Mouse (Mus musculus) forebrain, postnatal 0 days (tissue): ENCODE results near the gene Flcn. TPM values are rescaled to one million over a fixed set of nuclear protein-coding genes. Genes with fewer than 3 reads are reported as not detected.

Source experiments
- ATAC-seq: fragments of 200-750 bp; cut with Nextera tagmentation; 2 replicates; pipeline ENCODE4 v1.8.0; 2017; ENCODE audit warnings: mild to moderate bottlenecking, moderate library complexity
- DNase-seq: peaks from one replicate; pipeline ENCODE4 v3.0.0-alpha.2; 2015
- H3K27ac ChIP-seq: fragments of 300-500 bp; sonication (generic); 2 replicates; pipeline ENCODE4 v1.5.1; 2014; ENCODE audit warnings: low read depth, mild to moderate bottlenecking, antibody characterized with exemption, low read length, moderate library complexity, mixed read lengths
- H3K27me3 ChIP-seq: fragments of 300-500 bp; sonication (generic); 2 replicates; pipeline ENCODE4 v1.6.1; 2014; ENCODE audit warnings: mild to moderate bottlenecking, low read length, mixed read lengths; ENCODE audit not compliant: insufficient read depth
- H3K36me3 ChIP-seq: fragments of 300-500 bp; sonication (generic); 2 replicates; pipeline ENCODE4 v1.6.1; 2014; ENCODE audit warnings: mild to moderate bottlenecking, moderate library complexity; ENCODE audit not compliant: insufficient read depth
- H3K4me1 ChIP-seq: fragments of 300-500 bp; sonication (generic); 2 replicates; pipeline ENCODE4 v1.6.1; 2014; ENCODE audit warnings: antibody characterized with exemption; ENCODE audit not compliant: insufficient read depth
- H3K4me2 ChIP-seq: fragments of 300-500 bp; sonication (generic); 2 replicates; pipeline ENCODE4 v1.6.1; 2014; ENCODE audit warnings: low read depth, mild to moderate bottlenecking, moderate library complexity
- H3K4me3 ChIP-seq: fragments of 300-500 bp; sonication (generic); 2 replicates; pipeline ENCODE4 v1.5.1; 2014; ENCODE audit warnings: low read depth, low read length, mixed read lengths
- H3K9ac ChIP-seq: fragments of 300-500 bp; sonication (generic); 2 replicates; pipeline ENCODE4 v1.6.1; 2014; ENCODE audit warnings: mild to moderate bottlenecking
- H3K9me3 ChIP-seq: fragments of 300-500 bp; sonication (generic); 2 replicates; pipeline ENCODE4 v1.6.1; 2016; ENCODE audit warnings: low read length
- CTCF ChIP-seq: sonication (generic); IDR thresholded peaks from 2 replicates; pipeline ENCODE4 v1.5.1; 2016; ENCODE audit warnings: antibody characterized with exemption, control low read depth, low read depth
- WGBS: fragments of 180-500 bp; shearing (Covaris S2); extraction: QIAGEN DNeasy Blood & Tissue Kit; methylation state at CpG from one replicate; pipeline ENCODE4 v1.1.7; 2014; 5-methylcytosine and 5-hydroxymethylcytosine counted together
- polyA plus RNA-seq: library from polyadenylated mRNA; unstranded; fragments of >200 nt; fragmentation: Nextera tagmentation; extraction: Ambion mirVana; gene quantifications from 2 replicates; pipeline ENCODE4 v1.2.1, GENCODE M21; 2015
- total RNA-seq: library from RNA; depleted of rRNA; stranded (reverse); fragments of >200 nt; gene quantifications from 2 replicates; pipeline ENCODE4 v1.2.3, GENCODE M21; 2014

Flcn gene
- total and polyA plus RNA-seq, 2 experiments from 2014 or later = 31.4 to 36.9 TPM

DNA sequence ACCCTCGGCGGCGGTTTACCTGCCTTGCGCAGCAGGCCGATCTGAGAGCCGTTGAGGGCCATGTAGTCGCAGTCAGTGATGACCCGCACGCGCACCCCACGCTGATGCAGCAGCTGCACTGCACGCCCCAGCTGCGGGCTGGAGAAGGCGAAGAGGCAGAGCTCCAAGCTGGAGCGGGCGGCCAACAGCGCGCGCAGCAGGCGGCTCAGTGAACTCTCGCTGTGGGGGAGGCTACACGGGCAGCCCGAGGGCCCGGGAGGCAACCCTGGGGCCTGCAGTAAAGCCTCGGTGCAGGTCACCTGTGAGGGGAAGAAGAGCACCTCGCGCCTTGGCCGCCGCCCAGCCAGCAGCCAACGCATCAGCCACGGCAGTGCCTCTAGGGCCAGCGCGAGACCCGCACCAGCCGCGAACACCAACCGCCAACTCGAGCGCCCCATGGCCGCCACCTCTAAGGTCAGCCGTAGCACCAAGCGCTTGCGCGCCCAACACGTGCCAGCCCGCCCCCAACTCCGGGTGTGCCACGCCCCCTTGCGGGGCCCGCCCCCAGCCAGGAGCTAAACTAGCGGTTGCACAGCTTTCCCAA lies 22.5 kb downstream of the Flcn start, which contains the start of gene Pld6:
Pld6 (minus strand) TSS at position 447 of the 583 bp plus-strand sequence.
- no peaks in the 10 kb centered on the region for H3K9me3 ChIP-seq
- H3K9ac ChIP-seq = peak within 1 kb of the TSS; percentile 46
- peak; percentile 50 for DNase-seq
- peak; percentile 87 for ATAC-seq
- H3K4me1 ChIP-seq = no peaks in the 10 kb centered on the region
- peak; percentile 8; the same call in 1 of the 2 replicates for TF ChIP-seq CTCF
- peak within 1 kb of the TSS; percentile 92 for H3K4me2 ChIP-seq
- peak within 1 kb of the TSS; percentile 21; the same call in 1 of the 2 replicates for H3K27ac ChIP-seq
- 2% methylated on average over 51 of the region's 51 CpGs for WGBS
- H3K27me3 ChIP-seq = no peaks in the 10 kb centered on the region
- peaks cover 10% of the 10 kb centered on the region for H3K36me3 ChIP-seq
- peak within 1 kb of the TSS; percentile 40 for H3K4me3 ChIP-seq

DNA sequence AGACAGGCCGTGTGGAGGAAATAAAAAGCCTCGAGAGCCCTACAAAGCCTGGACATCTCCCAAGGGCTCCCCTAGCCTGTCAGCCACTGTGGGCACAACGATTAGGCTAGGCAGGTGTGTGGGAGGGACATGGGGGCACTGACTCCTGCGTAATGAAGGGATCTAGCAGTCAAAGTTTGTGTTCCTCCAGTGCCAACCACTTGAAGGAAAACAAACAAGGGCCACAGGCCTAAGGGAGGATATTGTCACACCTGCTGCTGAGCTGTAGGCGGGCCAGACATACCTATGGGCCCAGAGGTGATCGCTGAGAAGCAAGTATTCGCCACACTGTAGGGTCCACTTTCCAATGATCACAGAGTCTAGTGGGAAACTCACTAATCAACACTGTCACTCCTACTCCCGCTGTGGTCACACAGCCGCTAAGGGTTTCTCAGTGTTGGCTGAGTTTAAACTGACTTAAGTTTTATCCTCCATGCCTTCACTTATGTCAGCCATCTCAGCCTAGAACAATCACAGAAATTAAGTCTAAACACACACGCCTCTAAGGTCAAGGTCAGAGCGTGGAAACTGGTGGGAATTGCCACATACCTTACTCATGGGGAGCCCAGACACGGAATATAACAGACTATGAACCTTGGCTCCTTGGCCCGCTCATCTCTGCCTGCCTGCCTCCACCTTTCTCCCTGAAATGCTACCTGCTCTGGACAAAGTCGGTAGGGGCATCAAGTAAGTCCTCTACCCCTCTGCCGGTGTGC lies 23.2 kb downstream of the Flcn start:
- Histone ChIP-seq H3K4me1 (no peaks in the 10 kb centered on the region), H3K36me3 (peaks cover 4% of the 10 kb centered on the region), H3K4me3 (peak overlapping the region; percentile 40), H3K9ac (peak overlapping the region; percentile 46; the same call in 1 of the 2 replicates), H3K27me3 (no peaks in the 10 kb centered on the region), H3K4me2 (peak overlapping the region; percentile 92), H3K9me3 (no peaks in the 10 kb centered on the region), H3K27ac (peak overlapping the region; percentile 21; the same call in 1 of the 2 replicates)
- no peak for TF ChIP-seq CTCF
- peak; percentile 11; the same call in 1 of the 2 replicates for ATAC-seq
- DNase-seq = no peak
- WGBS = 53% methylated on average over 15 of the region's 15 CpGs

GRCm38 (mm10) chr11:59783591-59783990 lies 26.2 kb downstream of the Flcn start:
- no peak overlapping the region for H3K4me3 ChIP-seq
- H3K27ac ChIP-seq = no peak overlapping the region
- no peaks in the 10 kb centered on the region for H3K4me1 ChIP-seq
- TF ChIP-seq CTCF = no peak
- no peaks in the 10 kb centered on the region for H3K36me3 ChIP-seq
- no peaks in the 10 kb centered on the region for H3K27me3 ChIP-seq
- WGBS = 80% methylated on average over 6 of the region's 6 CpGs
- H3K4me2 ChIP-seq = no peak overlapping the region
- ATAC-seq = no peak
- DNase-seq = no peak
- no peak overlapping the region for H3K9ac ChIP-seq
- H3K9me3 ChIP-seq = no peaks in the 10 kb centered on the region

GRCm38 (mm10) chr11:59782091-59782590 lies 27.7 kb downstream of the Flcn start:
- 62% methylated on average over 7 of the region's 7 CpGs for WGBS
- no peak for ATAC-seq

DNA sequence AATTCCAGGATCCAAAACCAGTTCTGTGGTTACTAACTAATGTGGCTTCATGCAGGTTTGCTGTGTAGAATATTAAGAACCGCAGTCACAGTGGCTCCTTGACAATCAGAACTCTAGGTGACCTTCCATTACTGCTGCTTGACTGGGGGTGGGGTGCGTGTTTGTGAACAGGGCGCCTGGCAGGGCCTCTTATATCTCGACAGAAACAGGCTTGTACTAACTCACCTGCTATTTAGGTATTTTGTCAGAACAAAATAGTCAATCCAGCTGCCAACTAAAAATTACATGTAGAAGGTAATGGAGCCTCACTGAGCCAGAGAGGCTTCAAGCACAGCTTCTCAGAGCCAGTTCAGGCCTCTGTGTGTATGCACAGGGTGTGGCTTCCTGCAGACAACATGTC lies 29.6 kb downstream of the Flcn start:
- Histone ChIP-seq H3K4me1 (no peaks in the 10 kb centered on the region), H3K9me3 (no peaks in the 10 kb centered on the region), H3K9ac (no peak overlapping the region), H3K36me3 (peaks cover 24% of the 10 kb centered on the region), H3K27me3 (no peaks in the 10 kb centered on the region), H3K4me2 (no peak overlapping the region), H3K27ac (no peak overlapping the region), H3K4me3 (no peak overlapping the region)
- no peak for DNase-seq
- 89% methylated on average over 4 of the region's 4 CpGs for WGBS
- no peak for TF ChIP-seq CTCF
- no peak for ATAC-seq

More at GRCm38 (mm10) chr11:59782091-59782590, 27.7 kb downstream of the Flcn start:
- Histone ChIP-seq H3K27ac (no peak overlapping the region), H3K9me3 (no peaks in the 10 kb centered on the region), H3K4me2 (no peak overlapping the region), H3K27me3 (no peaks in the 10 kb centered on the region), H3K9ac (no peak overlapping the region), H3K36me3 (peaks cover 6% of the 10 kb centered on the region; the same call in 1 of the 2 replicates), H3K4me1 (no peaks in the 10 kb centered on the region), H3K4me3 (no peak overlapping the region)
- no peak for DNase-seq
- TF ChIP-seq CTCF = no peak

DNA sequence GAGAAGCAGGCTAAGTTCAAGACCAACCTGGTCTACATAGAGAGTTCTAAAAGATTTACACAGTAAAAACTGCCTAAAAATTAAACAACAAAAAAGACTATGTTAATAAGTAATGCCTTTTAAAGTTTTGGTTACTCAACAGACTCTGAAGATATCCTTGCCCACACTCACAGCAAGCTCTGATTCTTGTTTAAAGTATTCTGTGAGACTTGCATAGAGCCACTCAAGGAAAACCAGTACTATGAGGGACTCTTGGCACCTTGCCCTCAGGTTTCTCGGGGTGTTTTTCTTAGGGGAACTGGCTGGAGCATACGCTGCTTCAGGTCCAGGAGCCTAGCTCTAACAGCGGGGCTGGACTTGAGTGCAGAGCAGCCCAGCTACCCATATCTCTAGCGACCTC lies 30.4 kb downstream of the Flcn start:
- H3K27me3 ChIP-seq = no peaks in the 10 kb centered on the region
- H3K36me3 ChIP-seq = peaks cover 30% of the 10 kb centered on the region
- DNase-seq = no peak
- ATAC-seq = no peak
- no peaks in the 10 kb centered on the region for H3K9me3 ChIP-seq
- H3K4me3 ChIP-seq = no peak overlapping the region
- H3K4me2 ChIP-seq = no peak overlapping the region
- no peak overlapping the region for H3K27ac ChIP-seq
- no peak for TF ChIP-seq CTCF
- no peak overlapping the region for H3K9ac ChIP-seq
- no peaks in the 10 kb centered on the region for H3K4me1 ChIP-seq
- WGBS = 79% methylated on average over 4 of the region's 4 CpGs

- H3K27me3 ChIP-seq = no peaks in the 10 kb centered on the region
- ATAC-seq = no peak
- H3K27ac ChIP-seq = no peak overlapping the region
- no peak overlapping the region for H3K4me3 ChIP-seq
- no peak overlapping the region for H3K4me2 ChIP-seq
- no peaks in the 10 kb centered on the region for H3K4me1 ChIP-seq
- 82% methylated on average over 1 of the region's 1 CpGs for WGBS
- no peaks in the 10 kb centered on the region for H3K9me3 ChIP-seq
- DNase-seq = no peak
- H3K36me3 ChIP-seq = peaks cover 35% of the 10 kb centered on the region
- no peak for TF ChIP-seq CTCF
- H3K9ac ChIP-seq = no peak overlapping the region
Measured at GRCm38 (mm10) chr11:59778874-59779223, 31.0 kb downstream of the Flcn start.
